Mouse (Mus musculus) ES-E14 (cell line): Measurements from ENCODE around the gene Tiprl.

ENCODE experiments used
- HCFC1 ChIP-seq: IDR thresholded peaks from 2 replicates; pipeline ENCODE4 v1.6.1; 2012; ENCODE audit warnings: low read length, inconsistent platforms, borderline replicate concordance; ENCODE audit not compliant: insufficient read depth
- MAFK ChIP-seq: IDR thresholded peaks from 2 replicates; pipeline ENCODE4 v1.6.1; 2014; ENCODE audit warnings: mild to moderate bottlenecking, low read depth, low read length, inconsistent platforms; ENCODE audit not compliant: insufficient read depth

DNA sequence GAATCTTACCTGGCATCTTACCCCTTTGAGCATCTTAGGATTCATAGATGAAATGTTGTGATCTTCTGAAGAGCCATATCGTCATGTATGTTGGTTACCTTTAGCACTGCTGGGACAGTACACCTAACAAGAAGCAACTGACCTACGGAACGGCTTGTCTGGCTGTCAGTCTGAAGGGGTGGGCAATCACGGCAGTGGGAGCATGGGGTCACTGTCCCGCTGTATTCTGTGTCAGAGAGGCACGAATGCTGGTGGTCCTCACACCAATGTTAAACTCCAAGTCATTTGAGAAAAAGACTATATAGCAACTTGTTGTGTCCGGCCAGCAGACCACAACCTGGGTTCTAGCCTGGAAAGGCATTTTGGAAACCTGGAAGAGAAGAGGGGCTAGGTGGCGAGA is 65.5 kb downstream of the Tiprl start:
- TF ChIP-seq HCFC1 (no peak), MAFK (no peak)
